Mouse (Mus musculus): ENCODE measurements around the gene Armc12.

Armc12 gene

GRCm38 (mm10) chr17:28530506-28530905, at the start of gene Armc12:
Armc12 (plus strand) TSS chr17:28530806.
- no peak for DNase-seq (ENCODE audit: low spot score in 2 of 2)

GRCm38 (mm10) chr17:28484704-28485445, 45.7 kb upstream of the Armc12 start:
- peak; percentile 18 to 31 for DNase-seq (ENCODE audit: low spot score in 2 of 2)

GRCm38 (mm10) chr17:28485446-28485948, 45.1 kb upstream of the Armc12 start:
- peak; percentile 54 to 68 for DNase-seq (ENCODE audit: low spot score in 2 of 2)

DNA sequence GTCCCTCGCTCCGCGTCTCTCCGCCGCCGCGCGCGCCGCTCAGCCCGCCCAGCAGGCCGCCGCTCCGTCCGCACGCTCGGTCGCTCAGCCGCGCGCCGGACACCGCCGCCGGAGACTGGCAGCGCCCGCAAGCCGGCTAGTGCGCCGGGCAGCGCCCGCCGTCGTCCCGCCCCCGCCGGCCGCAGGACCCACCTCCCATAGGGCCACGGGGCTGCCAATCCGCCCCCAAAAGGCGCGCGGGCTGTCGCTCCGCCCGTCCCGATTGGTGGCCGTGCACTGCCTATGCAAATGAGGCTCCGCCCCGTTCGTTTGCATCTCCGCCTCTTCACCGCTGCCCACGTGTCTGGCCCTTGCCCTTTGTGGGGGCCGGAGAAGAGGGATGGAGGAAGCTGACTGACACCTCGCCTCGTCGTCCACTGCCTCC, 44.6 kb upstream of the Armc12 start:
- peak; percentile 95 to 96 for DNase-seq (ENCODE audit: low spot score in 2 of 2)

GRCm38 (mm10) chr17:28486720-28487119, 43.9 kb upstream of the Armc12 start:
- DNase-seq (ENCODE audit: low spot score in 2 of 2) = no peak

DNA sequence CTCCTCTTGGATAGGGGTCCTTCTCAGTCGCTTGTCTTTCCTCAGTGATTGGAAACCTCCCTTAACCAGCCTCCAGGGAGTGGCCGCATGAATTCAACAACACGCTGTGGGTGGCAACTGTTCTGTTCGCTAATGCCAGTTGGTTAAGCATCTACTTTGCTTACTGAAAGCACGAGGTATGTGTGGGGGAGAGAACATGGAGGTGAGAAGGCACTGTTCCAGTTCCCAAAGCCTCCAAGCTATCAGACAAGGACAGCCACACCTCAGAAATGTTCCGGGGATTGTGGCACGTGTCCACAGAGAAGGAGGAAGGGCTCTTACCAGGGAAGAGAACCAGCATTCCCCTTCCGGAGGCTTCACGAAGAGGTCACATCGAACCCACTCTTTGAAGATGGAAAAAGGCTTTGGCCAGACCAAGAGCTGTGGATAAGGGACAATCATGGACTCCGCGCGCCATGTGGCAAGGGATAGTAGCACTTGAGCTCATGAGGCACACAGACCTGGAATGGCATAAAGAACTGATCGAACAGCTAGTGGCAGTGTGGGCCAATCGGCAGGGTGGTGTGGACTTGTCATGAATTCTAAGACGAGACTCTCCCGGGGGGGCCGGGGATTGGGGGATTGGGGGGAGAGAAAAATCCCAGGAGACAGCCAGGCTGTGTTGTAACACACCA, 42.9 kb upstream of the Armc12 start:
- no peak for DNase-seq (ENCODE audit: low spot score in 2 of 2)

- no peak for DNase-seq (ENCODE audit: low spot score in 2 of 2)
Measured at GRCm38 (mm10) chr17:28488258-28489013, 42.2 kb upstream of the Armc12 start.

DNA sequence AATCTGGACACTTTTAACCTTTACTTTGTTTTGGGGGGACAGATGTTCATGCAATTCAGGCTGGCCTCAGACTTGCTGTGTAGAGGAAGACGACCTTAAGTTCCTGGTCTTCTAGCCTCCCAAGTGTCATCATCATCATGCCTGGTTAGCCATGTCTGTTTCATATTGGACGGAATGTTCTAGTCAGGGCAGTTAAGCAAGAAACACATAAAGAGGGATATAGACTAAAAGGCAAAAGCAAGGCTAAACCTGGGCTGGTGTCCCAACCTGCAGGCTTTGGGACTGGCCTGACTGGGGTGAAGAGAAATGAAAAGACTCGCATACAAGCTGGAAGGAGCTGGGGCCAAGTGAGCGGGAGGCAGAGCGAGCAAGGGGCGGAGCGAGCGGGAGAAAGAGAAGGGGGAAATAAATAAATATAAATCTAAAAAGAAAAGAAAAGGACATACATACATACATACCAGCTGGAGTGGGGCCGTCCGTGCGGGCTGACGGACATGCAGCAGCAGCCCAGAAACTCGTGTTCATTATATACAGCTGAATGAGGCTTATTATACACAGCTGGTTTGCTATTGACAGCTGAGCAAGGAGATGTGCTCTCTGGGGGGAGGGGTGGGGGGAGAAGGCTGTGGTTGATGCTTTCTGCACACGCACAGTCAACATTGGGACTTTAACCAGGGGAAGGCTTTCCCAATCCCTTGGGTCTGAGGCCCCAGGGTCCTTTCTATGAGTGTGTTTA, 39.4 kb upstream of the Armc12 start:
- DNase-seq (ENCODE audit: low spot score in 2 of 2) = no peak

DNA sequence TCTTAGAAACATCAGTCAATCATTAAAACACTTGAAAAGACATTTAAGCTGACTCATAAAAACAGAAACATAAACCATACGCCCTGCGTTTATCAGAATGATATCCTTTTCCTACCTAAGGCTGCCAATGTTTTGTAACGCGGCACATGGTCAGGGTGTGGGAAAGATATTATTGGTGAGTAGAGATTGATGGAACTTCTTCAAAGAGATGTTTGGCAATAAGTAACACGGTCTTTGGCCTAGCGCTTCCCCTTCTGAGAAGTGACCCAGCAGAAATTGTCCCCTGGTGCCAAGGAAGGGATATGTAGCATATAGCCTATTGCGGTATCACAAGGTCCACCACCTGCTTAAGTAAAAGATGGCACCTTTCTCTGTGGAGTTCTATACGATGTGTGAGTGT, 34.8 kb upstream of the Armc12 start:
- DNase-seq (ENCODE audit: low spot score in 2 of 2) = no peak

- DNase-seq (ENCODE audit: low spot score in 2 of 2) = no peak
Measured at GRCm38 (mm10) chr17:28499190-28499589, 31.4 kb upstream of the Armc12 start.

DNA sequence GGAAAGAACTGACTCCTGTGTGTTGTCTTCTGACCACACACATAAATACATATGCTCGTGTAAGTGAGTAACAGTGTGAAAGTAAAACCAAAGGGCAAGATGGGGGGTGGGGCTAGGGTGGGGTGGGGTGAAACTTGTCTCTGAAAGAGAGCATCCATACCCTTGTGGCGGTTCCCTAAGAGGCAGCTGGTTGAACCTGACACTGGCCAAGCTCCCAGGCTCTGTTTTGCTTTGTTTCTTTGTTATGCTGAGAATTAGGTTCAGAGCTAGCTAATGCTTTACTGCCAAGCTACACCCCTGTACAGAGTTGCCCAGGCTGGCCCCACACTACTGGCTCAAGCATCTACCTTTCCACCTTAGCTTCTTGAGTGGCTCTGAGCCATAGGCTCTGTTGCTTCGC, 30.1 kb upstream of the Armc12 start:
- DNase-seq (ENCODE audit: low spot score in 2 of 2) = no peak

- DNase-seq (ENCODE audit: low spot score in 2 of 2) = no peak
Measured at GRCm38 (mm10) chr17:28502196-28502821, 28.3 kb upstream of the Armc12 start.

DNA sequence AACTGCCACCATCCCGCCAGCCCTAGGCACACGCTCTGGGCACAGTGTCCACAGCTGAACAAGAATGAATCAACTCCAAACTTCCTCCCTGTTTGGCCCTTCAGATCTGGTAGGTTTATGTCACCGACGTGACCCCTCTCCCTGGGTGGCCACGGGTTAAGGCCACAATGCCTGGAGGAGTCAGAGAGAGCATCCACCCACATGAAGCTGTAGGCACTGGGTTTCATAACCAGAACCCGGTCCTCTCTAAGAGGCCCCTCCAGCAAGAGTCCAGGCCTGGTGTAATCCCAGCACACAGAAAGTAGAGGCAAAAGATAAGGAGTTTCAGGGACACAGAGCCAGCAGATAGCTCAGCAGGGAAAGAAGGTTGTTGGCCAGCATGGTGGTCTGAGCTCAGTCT, 26.4 kb upstream of the Armc12 start:
- DNase-seq (ENCODE audit: low spot score in 2 of 2) = no peak

DNA sequence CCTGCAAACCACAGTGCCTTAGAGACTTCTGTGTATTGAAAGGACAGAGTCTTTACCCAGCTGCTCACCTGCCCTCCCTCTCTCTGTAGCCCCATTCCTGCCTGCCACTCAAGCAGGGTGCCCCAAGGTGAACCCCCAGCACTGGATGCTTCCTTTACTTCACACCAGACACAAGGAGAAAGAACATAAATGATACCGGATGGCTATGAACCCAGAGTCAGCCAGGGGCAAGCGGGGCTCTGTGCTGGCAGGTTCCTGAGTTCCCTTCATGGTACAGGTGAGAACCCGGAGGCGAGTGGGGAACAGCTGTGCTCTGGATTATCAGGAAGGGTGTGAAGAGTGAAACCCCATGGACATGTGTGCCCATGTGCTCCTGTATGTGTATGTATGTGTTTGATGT, 25.0 kb upstream of the Armc12 start:
- DNase-seq (ENCODE audit: low spot score in 2 of 2) = no peak

DNA sequence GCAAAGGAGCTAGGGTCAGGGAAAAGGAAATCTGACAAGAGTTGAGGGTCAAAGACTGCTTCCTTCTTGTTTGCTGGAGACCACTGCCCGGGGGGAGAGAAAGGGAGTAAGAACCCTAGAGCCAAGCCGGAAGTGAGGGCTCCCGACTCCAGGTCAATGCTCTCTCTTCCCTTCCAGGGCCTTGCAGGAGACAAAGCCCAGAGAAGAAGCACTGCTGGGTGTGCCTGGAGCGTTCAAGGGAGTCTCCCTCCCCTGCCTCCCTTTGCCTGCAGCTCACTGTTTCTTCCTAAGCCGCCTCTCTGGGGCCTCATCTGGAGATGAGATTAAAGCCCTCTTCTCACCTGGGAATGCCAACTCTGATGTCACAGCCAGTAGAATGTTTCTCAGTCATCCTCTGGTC, 23.7 kb upstream of the Armc12 start:
- no peak for DNase-seq (ENCODE audit: low spot score in 2 of 2)

- no peak for DNase-seq (ENCODE audit: low spot score in 2 of 2)
Measured at GRCm38 (mm10) chr17:28507496-28507895, 23.1 kb upstream of the Armc12 start.

- no peak for DNase-seq (ENCODE audit: low spot score in 2 of 2)
Measured at GRCm38 (mm10) chr17:28510445-28511342, 19.9 kb upstream of the Armc12 start.

- DNase-seq (ENCODE audit: low spot score in 2 of 2) = no peak
Measured at GRCm38 (mm10) chr17:28511616-28512541, 18.7 kb upstream of the Armc12 start.

DNA sequence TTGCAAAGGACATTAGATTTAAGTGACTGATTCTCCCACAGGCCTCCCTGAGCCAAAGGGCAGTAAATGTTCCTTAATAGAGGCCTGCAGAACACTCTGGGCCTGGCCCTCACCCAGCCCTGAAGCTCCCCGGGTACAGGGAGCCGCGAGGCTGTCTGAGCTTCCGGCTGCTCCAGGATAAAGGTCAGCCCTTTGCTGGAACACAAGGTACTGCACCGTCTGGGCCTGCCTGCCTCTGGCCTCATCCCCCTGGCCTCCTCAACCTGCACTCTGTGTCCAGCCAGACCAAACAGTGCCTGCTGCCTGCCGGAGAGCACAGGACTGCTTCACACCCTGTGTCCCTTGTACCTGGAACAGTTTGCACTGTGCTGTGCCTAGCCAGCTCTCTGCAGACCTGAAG, 17.9 kb upstream of the Armc12 start:
- no peak for DNase-seq (ENCODE audit: low spot score in 2 of 2)
